Mouse (Mus musculus) WW6 (cell line): ENCODE measurements around the gene Klk1b27.
"Not testable (repeated sequence)": the region's sequence is repeated elsewhere in the genome, so short reads cannot be mapped to it uniquely, and the experiment has no call there.

Experiments used
- DNase-seq: peaks from one replicate; pipeline ENCODE4 v3.0.0-alpha.2; 2013; ENCODE audit warnings: low read depth, low spot score

Gene Klk1b27

GRCm38 (mm10) chr7:44051990-44052389 lies at the start of gene Klk1b27:
Gene Klk1b27 (plus strand): TSS chr7:44052290.
- not testable (repeated sequence) for DNase-seq

GRCm38 (mm10) chr7:44004847-44005246 lies 47.2 kb upstream of the Klk1b27 start:
- no peak for DNase-seq

GRCm38 (mm10) chr7:44011868-44012267 lies 40.2 kb upstream of the Klk1b27 start, which contains the start of gene Klk1b26:
Gene Klk1b26 (plus strand): TSS chr7:44012168.
- not testable (repeated sequence) for DNase-seq

GRCm38 (mm10) chr7:44014666-44015065 lies 37.4 kb upstream of the Klk1b27 start:
- DNase-seq, result not testable (repeated sequence)

GRCm38 (mm10) chr7:44015071-44015470 lies 37.0 kb upstream of the Klk1b27 start:
- DNase-seq, result no peak

- DNase-seq, result no peak
Measured at GRCm38 (mm10) chr7:44072117-44072516, 20.0 kb downstream of the Klk1b27 start.

GRCm38 (mm10) chr7:44077703-44078102 lies 25.6 kb downstream of the Klk1b27 start:
- no peak for DNase-seq

- DNase-seq, result no peak
Measured at GRCm38 (mm10) chr7:44096111-44096510, 44.0 kb downstream of the Klk1b27 start.

GRCm38 (mm10) chr7:44102028-44102427 lies 49.9 kb downstream of the Klk1b27 start, which contains the start of gene Klk1b21:
Gene Klk1b21 (plus strand): TSS chr7:44102328.
- not testable (repeated sequence) for DNase-seq
